Mouse (Mus musculus): ENCODE results near the gene Otop1. TPM values are rescaled to one million over a fixed set of nuclear protein-coding genes. Genes with fewer than 3 reads are reported as not detected.

Gene Otop1
- polyA plus RNA-seq, 1 experiment from 2014 or later: not detected

DNA sequence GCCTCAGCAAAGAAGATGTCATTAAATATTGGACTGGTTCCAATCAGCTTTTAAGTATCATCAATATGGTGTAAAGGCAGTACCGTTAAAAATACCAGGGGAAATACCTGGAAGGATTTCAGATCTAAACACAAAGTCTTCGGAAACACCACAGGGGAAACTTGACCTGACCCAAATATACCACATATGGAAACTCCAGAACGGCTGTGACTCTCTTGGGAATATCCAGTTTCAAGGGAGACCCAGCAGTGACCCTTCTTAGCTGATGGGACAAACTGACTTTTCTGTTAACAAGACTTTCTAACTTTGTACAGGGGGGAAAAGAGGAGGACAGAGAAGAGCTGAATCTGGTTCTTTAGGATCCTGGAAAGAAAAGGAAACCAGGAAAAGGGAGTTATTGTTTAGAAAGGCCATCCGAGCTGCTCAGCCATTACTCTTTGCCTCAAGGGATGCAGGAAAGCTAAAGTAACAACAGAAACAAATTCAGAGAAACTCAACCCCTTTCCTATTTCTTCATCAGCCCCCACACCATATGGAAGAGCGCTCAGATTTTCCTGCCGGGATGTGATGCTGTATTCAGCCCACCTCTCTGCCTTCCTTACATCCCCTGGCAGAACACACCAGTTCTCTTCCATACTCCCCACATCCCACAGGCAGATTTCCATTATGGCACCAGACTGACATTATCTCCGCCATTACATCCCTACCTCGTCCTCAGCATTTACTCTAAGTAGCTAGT is 17.6 kb upstream of the Otop1 start:
- no peak overlapping the region for H3K9ac ChIP-seq (ENCODE audit: low read length)
- H3K27me3 ChIP-seq (ENCODE audit: control insufficient read depth, insufficient read depth, low read length): no peaks in the 10 kb centered on the region
- H3K27ac ChIP-seq (ENCODE audit: low read length): no peak overlapping the region
- H3K4me2 ChIP-seq (ENCODE audit: low read depth, low read length): no peak overlapping the region
- H3K36me3 ChIP-seq (ENCODE audit: control insufficient read depth, insufficient read depth, low read length): peaks cover 3% of the 10 kb centered on the region; the same call in 1 of the 2 replicates
- WGBS: 78% methylated on average over 8 of the region's 8 CpGs
- peaks cover 5% of the 10 kb centered on the region for H3K4me1 ChIP-seq (ENCODE audit: control insufficient read depth, insufficient read depth, low read length)
- H3K4me3 ChIP-seq (replicated peaks; ENCODE audit: low read length): no peak overlapping the region
- no peak for ATAC-seq (ENCODE audit: insufficient read depth, low FRiP score)
- H3K9me3 ChIP-seq (replicated peaks; ENCODE audit: control insufficient read depth, low read length): no peaks in the 10 kb centered on the region

- Histone ChIP-seq H3K27me3 (ENCODE audit: control insufficient read depth, insufficient read depth, low read length) (no peaks in the 10 kb centered on the region), H3K9ac (ENCODE audit: low read length) (no peak overlapping the region), H3K9me3 (replicated peaks; ENCODE audit: control insufficient read depth, low read length) (no peaks in the 10 kb centered on the region), H3K27ac (ENCODE audit: low read length) (no peak overlapping the region), H3K4me1 (ENCODE audit: control insufficient read depth, insufficient read depth, low read length) (peaks cover 5% of the 10 kb centered on the region), H3K4me2 (ENCODE audit: low read depth, low read length) (no peak overlapping the region), H3K4me3 (replicated peaks; ENCODE audit: low read length) (no peak overlapping the region), H3K36me3 (ENCODE audit: control insufficient read depth, insufficient read depth, low read length) (peaks cover 8% of the 10 kb centered on the region)
- no peak for ATAC-seq (ENCODE audit: insufficient read depth, low FRiP score)
- WGBS: 84% methylated on average over 5 of the region's 5 CpGs
Observed at GRCm38 (mm10) chr5:38258773-38259146, 17.0 kb upstream of the Otop1 start.

- no peak for ATAC-seq (ENCODE audit: insufficient read depth, low FRiP score)
Observed at GRCm38 (mm10) chr5:38259455-38260106, 16.2 kb upstream of the Otop1 start.

GRCm38 (mm10) chr5:38260107-38260682 is 15.6 kb upstream of the Otop1 start, which contains the start of gene Tmem128:
Gene Tmem128, plus strand, starts transcription at chr5:38260185.
- Histone ChIP-seq H3K27ac (ENCODE audit: low read length) (peak within 1 kb of the TSS; percentile 80), H3K27me3 (ENCODE audit: control insufficient read depth, insufficient read depth, low read length) (no peaks in the 10 kb centered on the region), H3K4me3 (replicated peaks; ENCODE audit: low read length) (peak within 1 kb of the TSS; percentile 80), H3K9me3 (replicated peaks; ENCODE audit: control insufficient read depth, low read length) (no peaks in the 10 kb centered on the region), H3K4me1 (ENCODE audit: control insufficient read depth, insufficient read depth, low read length) (peaks cover 5% of the 10 kb centered on the region), H3K4me2 (ENCODE audit: low read depth, low read length) (peak within 1 kb of the TSS; percentile 89), H3K36me3 (ENCODE audit: control insufficient read depth, insufficient read depth, low read length) (peaks cover 11% of the 10 kb centered on the region), H3K9ac (ENCODE audit: low read length) (peak within 1 kb of the TSS; percentile 87)
- WGBS: under 1% methylated on average over 40 of the region's 40 CpGs
- ATAC-seq (ENCODE audit: insufficient read depth, low FRiP score): peak; percentile 51; the same call in 1 of the 2 replicates

More at GRCm38 (mm10) chr5:38259455-38260106, 16.2 kb upstream of the Otop1 start:
- Histone ChIP-seq H3K27ac (ENCODE audit: low read length) (peak overlapping the region; percentile 80), H3K27me3 (ENCODE audit: control insufficient read depth, insufficient read depth, low read length) (no peaks in the 10 kb centered on the region), H3K4me3 (replicated peaks; ENCODE audit: low read length) (peak overlapping the region; percentile 80), H3K9ac (ENCODE audit: low read length) (peak overlapping the region; percentile 87), H3K4me1 (ENCODE audit: control insufficient read depth, insufficient read depth, low read length) (peaks cover 5% of the 10 kb centered on the region), H3K4me2 (ENCODE audit: low read depth, low read length) (peak overlapping the region; percentile 89), H3K36me3 (ENCODE audit: control insufficient read depth, insufficient read depth, low read length) (peaks cover 11% of the 10 kb centered on the region), H3K9me3 (replicated peaks; ENCODE audit: control insufficient read depth, low read length) (no peaks in the 10 kb centered on the region)
- WGBS: 42% methylated on average over 9 of the region's 9 CpGs

DNA sequence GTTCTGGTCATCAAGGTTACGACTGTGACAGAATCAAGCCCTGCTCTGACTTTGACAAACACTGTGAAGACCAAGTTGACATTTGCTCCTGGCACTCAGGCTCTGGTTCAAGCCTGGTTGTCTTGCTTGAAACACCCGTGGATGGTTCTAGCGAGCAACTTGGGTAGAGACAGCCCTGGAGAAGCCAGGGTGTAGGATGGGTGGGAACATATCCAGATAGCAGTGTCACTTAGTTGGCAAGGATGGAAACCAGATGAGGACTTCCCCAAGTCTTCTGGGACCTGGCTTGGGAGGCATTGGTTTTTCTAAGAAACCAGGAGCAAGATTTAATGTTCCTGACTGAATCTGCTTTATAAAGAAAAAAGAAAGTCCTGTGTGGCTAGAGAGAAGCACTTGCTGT is 4.8 kb upstream of the Otop1 start:
- H3K4me2 ChIP-seq (ENCODE audit: low read depth, low read length): no peak overlapping the region
- H3K36me3 ChIP-seq (ENCODE audit: control insufficient read depth, insufficient read depth, low read length): peaks cover 10% of the 10 kb centered on the region; the same call in 1 of the 2 replicates
- no peaks in the 10 kb centered on the region for H3K9me3 ChIP-seq (replicated peaks; ENCODE audit: control insufficient read depth, low read length)
- ATAC-seq (ENCODE audit: insufficient read depth, low FRiP score): no peak
- no peak overlapping the region for H3K4me3 ChIP-seq (replicated peaks; ENCODE audit: low read length)
- H3K4me1 ChIP-seq (ENCODE audit: control insufficient read depth, insufficient read depth, low read length): no peaks in the 10 kb centered on the region
- H3K27me3 ChIP-seq (ENCODE audit: control insufficient read depth, insufficient read depth, low read length): peaks cover 13% of the 10 kb centered on the region
- 86% methylated on average over 3 of the region's 3 CpGs for WGBS
- no peak overlapping the region for H3K27ac ChIP-seq (ENCODE audit: low read length)
- H3K9ac ChIP-seq (ENCODE audit: low read length): no peak overlapping the region

GRCm38 (mm10) chr5:38273831-38274230 is 1.9 kb upstream of the Otop1 start:
- H3K4me1 ChIP-seq (ENCODE audit: control insufficient read depth, insufficient read depth, low read length): peaks cover 8% of the 10 kb centered on the region; the same call in 1 of the 2 replicates
- H3K4me2 ChIP-seq (ENCODE audit: low read depth, low read length): no peak overlapping the region
- no peaks in the 10 kb centered on the region for H3K36me3 ChIP-seq (ENCODE audit: control insufficient read depth, insufficient read depth, low read length)
- no peak overlapping the region for H3K9ac ChIP-seq (ENCODE audit: low read length)
- no peak overlapping the region for H3K4me3 ChIP-seq (replicated peaks; ENCODE audit: low read length)
- H3K27me3 ChIP-seq (ENCODE audit: control insufficient read depth, insufficient read depth, low read length): peaks cover 39% of the 10 kb centered on the region
- H3K9me3 ChIP-seq (replicated peaks; ENCODE audit: control insufficient read depth, low read length): no peaks in the 10 kb centered on the region
- H3K27ac ChIP-seq (ENCODE audit: low read length): no peak overlapping the region
- WGBS: 86% methylated on average over 4 of the region's 4 CpGs
- no peak for ATAC-seq (ENCODE audit: insufficient read depth, low FRiP score)

DNA sequence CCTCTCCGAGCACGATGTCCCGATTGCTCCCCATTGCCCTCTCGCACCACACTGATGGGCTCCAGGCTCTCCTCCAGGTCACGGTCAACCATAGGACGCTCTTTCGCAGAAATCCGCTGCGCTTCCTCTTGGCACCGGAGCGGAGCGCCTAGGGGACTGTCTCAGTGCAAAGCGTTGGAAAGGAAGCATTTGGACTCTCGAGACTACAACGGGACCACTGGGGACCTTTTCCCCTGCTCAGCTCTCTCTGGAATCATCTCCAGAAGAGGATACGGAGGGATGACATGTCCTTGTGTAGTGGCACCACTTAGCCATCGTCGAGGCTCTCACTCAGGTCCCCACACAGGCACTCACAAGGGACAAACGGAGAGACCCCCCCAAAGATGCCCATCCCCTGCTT is 679 bp downstream of the Otop1 start:
- 1% methylated on average over 19 of the region's 19 CpGs for WGBS
- H3K36me3 ChIP-seq (ENCODE audit: control insufficient read depth, insufficient read depth, low read length): no peaks in the 10 kb centered on the region
- no peak overlapping the region for H3K9ac ChIP-seq (ENCODE audit: low read length)
- no peak for ATAC-seq (ENCODE audit: insufficient read depth, low FRiP score)
- no peak overlapping the region for H3K27ac ChIP-seq (ENCODE audit: low read length)
- H3K4me1 ChIP-seq (ENCODE audit: control insufficient read depth, insufficient read depth, low read length): peaks cover 8% of the 10 kb centered on the region; the same call in 1 of the 2 replicates
- no peak overlapping the region for H3K4me3 ChIP-seq (replicated peaks; ENCODE audit: low read length)
- H3K9me3 ChIP-seq (replicated peaks; ENCODE audit: control insufficient read depth, low read length): no peaks in the 10 kb centered on the region
- H3K4me2 ChIP-seq (ENCODE audit: low read depth, low read length): no peak overlapping the region
- peaks cover 39% of the 10 kb centered on the region for H3K27me3 ChIP-seq (ENCODE audit: control insufficient read depth, insufficient read depth, low read length)

DNA sequence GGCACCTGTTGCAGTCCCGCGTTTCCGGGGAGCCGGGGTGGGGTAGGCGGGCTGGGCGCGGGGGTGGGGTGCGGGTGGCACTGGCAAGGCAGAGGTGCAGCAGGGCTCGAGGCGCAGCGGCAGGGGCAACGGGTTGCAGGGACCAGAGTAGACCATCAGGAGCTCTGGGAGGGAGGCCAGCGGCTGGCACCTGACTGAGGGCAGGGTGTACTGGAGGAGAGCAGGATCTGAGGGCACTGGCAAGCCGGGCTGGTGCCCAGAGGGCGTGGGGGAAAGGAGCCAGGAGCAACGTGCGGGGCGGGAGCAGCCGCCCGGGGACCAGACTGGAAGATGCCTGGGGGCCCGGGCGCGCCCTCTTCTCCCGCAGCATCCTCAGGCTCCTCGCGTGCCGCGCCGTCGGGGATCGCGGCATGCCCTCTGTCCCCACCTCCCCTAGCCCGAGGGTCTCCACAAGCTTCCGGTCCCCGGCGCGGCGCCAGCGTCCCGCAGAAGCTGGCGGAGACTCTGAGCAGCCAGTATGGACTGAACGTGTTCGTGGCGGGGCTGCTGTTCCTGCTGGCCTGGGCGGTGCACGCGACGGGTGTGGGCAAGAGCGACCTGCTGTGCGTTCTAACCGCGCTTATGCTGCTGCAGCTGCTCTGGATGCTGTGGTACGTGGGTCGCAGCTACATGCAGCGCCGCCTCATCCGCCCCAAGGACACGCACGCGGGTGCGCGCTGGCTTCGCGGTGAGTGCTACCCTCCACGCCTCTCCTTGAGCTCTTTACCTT is 1.5 kb downstream of the Otop1 start:
- Histone ChIP-seq H3K36me3 (ENCODE audit: control insufficient read depth, insufficient read depth, low read length) (no peaks in the 10 kb centered on the region), H3K9me3 (replicated peaks; ENCODE audit: control insufficient read depth, low read length) (no peaks in the 10 kb centered on the region), H3K4me3 (replicated peaks; ENCODE audit: low read length) (peak overlapping the region; percentile 31), H3K27ac (ENCODE audit: low read length) (no peak overlapping the region), H3K27me3 (ENCODE audit: control insufficient read depth, insufficient read depth, low read length) (peaks cover 39% of the 10 kb centered on the region), H3K4me1 (ENCODE audit: control insufficient read depth, insufficient read depth, low read length) (peaks cover 8% of the 10 kb centered on the region; the same call in 1 of the 2 replicates), H3K4me2 (ENCODE audit: low read depth, low read length) (peak overlapping the region; percentile 45), H3K9ac (ENCODE audit: low read length) (no peak overlapping the region)
- WGBS: 3% methylated on average over 65 of the region's 65 CpGs
- ATAC-seq (ENCODE audit: insufficient read depth, low FRiP score): no peak; the same call in 1 of the 2 replicates
